Mouse (Mus musculus) G1E-ER4 (cell line): ENCODE data around the gene Ptdss2. TPM values are rescaled to one million over a fixed set of nuclear protein-coding genes. Genes with fewer than 3 reads are reported as not detected.

Experiments used
- GATA1 ChIP-seq: IDR thresholded peaks from one replicate; pipeline ENCODE4 v1.8.0; 2012; ENCODE audit warnings: low read length, inconsistent platforms
- polyA plus RNA-seq: library from polyadenylated mRNA; stranded (reverse); fragments of >175 nt; gene quantifications from 2 replicates; pipeline ENCODE4 v1.2.3, GENCODE M21; 2012

Ptdss2 gene
- polyA plus RNA-seq, 1 experiment: 62.6 TPM

GRCm38 (mm10) chr7:141103161-141103560, 19.0 kb upstream of the Ptdss2 start:
- no peak for TF ChIP-seq GATA1

- TF ChIP-seq GATA1: no peak
Measured at GRCm38 (mm10) chr7:141115874-141116273, 6.3 kb upstream of the Ptdss2 start.

- no peak for TF ChIP-seq GATA1
Measured at GRCm38 (mm10) chr7:141117636-141118035, 4.5 kb upstream of the Ptdss2 start, which contains the start of gene Ano9. Ano9 (minus strand) TSS chr7:141117806.

DNA sequence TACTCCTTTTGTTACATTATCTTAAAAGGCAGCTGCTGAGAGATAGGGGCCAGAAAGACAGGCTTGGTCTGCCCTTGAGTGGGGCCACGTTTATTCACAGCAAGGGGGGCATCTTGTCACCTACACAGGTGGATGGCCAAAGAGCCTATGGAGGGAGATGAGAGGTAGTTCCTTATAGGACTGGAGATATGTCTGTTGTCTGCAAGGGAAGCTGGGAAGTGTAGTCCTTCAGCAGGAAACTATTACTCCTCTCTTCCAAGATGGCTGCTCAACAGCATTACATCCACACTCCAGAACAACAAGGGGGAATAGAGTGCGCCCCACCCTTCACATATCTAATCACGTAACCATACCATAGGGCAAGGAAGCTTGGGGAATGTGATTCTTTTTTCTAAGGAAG, 2.7 kb upstream of the Ptdss2 start:
- TF ChIP-seq GATA1: no peak

DNA sequence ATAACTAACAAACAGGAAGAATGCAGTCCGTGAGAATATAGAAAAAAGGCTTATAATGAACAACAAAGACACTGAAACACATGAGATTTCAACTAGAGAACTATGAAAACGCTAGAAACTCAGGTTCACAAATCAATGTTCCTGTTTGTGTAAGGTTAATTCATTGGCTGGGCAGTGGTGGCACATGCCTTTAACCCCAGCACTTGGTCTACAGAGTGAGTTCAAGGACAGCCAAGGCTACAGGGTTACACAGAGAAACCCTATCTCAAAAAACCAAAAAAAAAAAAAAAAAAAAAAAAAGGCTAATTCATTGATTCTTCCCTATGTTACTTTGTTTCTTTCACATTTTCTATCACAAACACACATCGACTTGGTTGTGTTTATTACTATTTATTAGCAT, 1.6 kb upstream of the Ptdss2 start:
- no peak for TF ChIP-seq GATA1

GRCm38 (mm10) chr7:141121051-141121531, 1.1 kb upstream of the Ptdss2 start:
- TF ChIP-seq GATA1: no peak

DNA sequence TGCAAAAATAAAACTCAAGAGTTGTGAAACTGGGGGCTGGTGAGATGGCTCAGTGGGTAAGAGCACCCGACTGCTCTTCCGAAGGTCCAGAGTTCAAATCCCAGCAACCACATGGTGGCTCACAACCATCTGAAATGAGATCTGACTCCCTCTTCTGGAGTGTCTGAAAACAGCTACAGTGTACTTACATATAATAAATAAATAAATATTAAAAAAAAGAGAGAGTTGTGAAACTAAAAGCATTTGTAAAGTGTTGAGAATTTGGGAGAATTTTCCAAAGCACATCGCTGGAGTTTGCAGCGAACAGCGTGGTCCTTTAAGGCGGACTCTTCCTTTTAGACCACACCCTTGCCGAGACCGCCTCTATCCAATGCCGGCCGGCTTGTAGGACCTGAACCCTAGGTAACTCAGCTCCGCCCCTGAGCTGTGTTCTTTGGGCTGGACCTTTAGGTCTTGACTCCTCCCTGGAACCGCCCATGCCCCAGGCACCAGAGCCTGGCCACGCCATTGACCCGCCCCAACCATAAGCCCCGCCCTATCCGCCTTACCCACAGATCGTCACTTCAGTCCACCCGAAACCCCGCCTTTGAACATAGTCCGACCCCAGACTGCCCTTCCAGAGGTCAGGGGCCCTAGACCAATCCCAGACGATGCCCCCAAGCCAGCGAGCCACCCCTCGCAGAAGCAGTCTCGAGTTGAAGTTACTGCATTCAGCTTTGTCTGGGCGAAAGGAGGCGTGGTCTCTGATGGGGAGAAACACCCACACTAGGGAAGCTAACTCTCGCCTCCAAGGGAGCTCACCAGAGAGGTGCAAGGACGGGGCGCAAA, 721 bp downstream of the Ptdss2 start:
- no peak for TF ChIP-seq GATA1

DNA sequence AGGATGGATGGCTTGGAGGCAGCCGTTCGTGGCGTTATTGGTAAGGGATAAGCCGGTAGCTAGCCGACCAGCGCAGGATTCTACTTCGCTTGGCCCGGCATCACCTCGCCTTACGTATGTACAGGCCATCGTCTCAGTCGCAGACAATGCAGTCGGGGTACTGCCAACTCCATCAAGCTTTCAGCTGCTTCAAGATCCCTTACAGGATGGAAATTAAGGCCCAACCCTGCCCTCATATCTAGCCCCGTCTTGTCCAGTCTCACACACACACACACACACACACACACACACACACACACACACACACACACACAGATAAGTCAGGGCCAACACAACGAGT, 1.3 kb downstream of the Ptdss2 start:
- no peak for TF ChIP-seq GATA1

GRCm38 (mm10) chr7:141131024-141131820, 9.0 kb downstream of the Ptdss2 start:
- TF ChIP-seq GATA1: peak; percentile 48

DNA sequence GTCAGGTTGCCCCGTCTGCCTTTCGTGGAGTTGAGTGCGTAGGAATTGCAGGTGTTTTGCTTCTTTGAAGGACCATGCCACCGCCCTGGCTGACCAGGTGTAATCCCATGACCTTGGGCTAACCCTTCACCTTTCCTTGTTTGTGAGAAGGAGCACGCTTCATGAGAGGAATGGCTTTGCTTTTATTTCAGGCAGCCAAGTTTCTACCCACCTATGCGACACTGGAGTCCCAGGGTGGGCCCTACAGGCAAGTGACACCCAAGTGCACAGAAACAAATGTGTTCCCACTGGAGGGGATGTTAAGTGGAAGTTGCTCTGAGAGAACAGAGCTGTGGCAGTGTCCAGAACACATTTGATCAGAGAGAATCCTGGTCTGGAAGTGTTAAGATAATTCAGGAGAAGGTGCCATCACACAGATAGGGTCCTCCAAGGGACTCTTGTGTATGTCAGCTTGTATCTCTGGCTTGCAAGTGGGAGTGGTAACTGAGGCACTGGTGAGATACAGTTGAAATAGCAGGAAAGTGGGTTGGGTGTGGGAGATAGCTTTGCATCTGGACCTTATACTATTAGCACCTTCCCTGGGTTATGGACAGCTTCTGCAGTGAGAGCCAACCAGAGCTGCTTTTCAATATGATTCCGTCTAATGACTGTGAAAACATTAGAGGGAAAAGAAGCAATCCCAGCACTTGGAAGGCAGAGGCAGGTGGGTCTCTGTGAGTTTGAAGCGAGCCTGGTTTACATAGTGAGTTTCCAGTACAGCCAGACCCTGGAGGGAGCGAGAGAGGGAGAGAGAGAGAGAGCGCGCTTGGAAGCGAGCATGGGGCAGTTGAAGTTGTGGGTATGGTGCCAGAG, 9.9 kb downstream of the Ptdss2 start:
- TF ChIP-seq GATA1: no peak

- TF ChIP-seq GATA1: no peak
Measured at GRCm38 (mm10) chr7:141141326-141141725, 19.1 kb downstream of the Ptdss2 start.

DNA sequence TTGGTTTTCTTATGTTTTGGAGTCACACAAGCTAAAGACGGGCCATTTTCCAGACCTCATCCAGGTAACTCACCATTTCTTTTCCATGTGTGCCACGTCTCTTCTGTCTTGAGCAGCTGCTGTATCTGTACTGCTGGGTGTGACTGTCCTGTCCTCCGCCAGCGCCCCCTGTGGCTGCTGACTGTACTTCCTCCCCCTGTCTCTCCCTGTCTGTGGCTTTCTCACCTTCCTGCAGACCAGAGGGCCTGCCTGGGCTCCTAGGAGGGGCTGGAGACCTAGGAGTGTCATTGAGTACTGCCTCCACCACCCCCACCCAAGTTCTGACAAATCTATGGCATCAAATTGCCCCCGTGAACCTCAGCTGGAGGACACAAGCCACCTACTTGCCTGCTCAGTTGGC, 20.9 kb downstream of the Ptdss2 start:
- TF ChIP-seq GATA1: no peak

DNA sequence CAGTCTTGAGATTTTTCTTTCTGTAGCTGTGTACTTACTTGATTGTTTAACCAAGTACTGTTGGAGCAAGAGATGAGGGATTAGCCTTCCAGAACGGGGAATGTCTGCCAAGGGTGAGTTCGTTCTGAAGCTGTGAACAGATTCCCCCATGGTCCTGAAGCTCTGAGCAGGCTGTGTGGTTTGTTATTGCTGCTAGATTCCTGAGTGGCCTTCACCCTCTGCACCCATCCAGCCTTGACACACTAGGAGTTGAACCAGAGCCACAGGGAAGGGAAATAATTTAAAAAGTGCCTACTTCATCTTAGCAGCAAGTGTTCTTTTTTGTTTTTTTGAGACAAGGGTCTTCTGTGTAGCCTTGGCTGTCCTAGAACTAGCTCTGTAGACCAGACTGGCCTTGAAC, 21.7 kb downstream of the Ptdss2 start:
- TF ChIP-seq GATA1: no peak

DNA sequence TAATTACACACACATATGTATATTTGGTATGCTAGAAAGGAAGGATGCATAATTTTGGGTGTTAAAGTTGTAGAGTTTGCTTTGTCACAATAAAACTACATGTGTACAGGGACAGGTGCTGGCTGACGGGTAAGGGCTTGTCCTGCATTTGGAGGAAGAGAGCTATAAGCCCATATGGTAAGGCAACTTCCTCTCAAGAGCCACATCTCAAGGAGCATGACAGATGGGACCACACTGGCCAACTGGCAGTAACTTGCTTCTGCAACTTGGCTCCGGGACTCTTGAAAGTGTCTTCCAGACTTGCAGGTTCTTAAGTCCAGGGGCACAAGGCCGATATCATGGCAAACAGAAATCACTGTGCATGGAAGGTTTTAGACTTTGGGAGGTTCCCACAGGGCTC, 22.5 kb downstream of the Ptdss2 start:
- TF ChIP-seq GATA1: no peak

GRCm38 (mm10) chr7:141145403-141145802, 23.2 kb downstream of the Ptdss2 start:
- no peak for TF ChIP-seq GATA1
